Mouse (Mus musculus) myocyte (in vitro differentiated cells): ENCODE data around the gene Ttpal.

Source experiments
- CEBPB ChIP-seq: IDR thresholded peaks from 2 replicates; pipeline ENCODE4 v1.6.1; 2011; ENCODE audit warnings: mild to moderate bottlenecking, moderate library complexity; ENCODE audit not compliant: poor library complexity, insufficient read depth, severe bottlenecking
- POLR2A ChIP-seq: IDR thresholded peaks from one replicate; pipeline ENCODE4 v1.6.1; 2011; ENCODE audit warnings: low read depth, mild to moderate bottlenecking, control low read depth, moderate library complexity; ENCODE audit not compliant: insufficient read length
- REST ChIP-seq: IDR thresholded peaks from one replicate; pipeline ENCODE4 v1.6.1; 2011; ENCODE audit warnings: mild to moderate bottlenecking, control low read depth, moderate library complexity; ENCODE audit not compliant: insufficient read depth, insufficient read length
- TCF12 ChIP-seq: IDR thresholded peaks from one replicate; pipeline ENCODE4 v1.6.1; 2011; ENCODE audit warnings: mild to moderate bottlenecking, control low read depth; ENCODE audit not compliant: poor library complexity, insufficient read depth, severe bottlenecking
- USF1 ChIP-seq: IDR thresholded peaks from one replicate; pipeline ENCODE4 v1.6.1; 2011; ENCODE audit warnings: low read depth, mild to moderate bottlenecking, control low read depth, moderate library complexity

DNA sequence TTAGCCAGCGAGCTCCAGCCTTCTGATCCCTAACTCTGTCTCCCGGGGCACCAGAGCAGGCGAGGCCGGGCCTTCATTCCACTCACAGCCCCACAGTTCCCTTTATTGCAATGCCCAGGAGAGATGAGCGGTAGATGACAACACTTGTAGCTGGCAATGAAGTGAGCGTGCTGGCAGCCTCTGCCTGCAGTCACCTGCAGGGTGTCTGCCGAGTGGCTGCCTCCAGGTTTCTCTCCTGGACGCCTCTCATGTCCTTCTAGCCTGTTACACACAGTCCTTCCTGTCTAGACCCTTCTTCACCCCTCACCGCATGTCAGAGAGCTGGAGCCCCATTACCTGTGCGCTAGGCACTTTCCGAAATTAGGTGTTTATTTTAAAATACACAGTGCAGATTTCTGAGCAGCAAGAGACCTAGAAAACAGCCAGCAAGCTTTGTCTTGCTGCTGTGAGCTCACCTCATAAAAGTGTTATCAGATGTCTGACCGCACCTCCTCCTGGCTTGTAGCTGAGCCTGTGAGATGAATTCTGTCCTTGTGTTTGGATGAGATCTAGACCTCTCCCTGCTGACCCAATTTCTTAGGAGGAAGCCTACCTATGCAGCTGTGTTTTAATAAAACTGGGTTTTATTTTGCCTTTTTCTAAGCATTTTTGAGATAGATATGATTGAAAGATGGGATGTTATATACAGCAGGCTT is 7.3 kb downstream of the Ttpal start:
- TF ChIP-seq CEBPB (no peak), TCF12 (no peak), POLR2A (no peak), USF1 (no peak), REST (no peak)
